Mouse (Mus musculus): Measurements from ENCODE around the gene Hemgn.

- TF ChIP-seq POLR2A (IDR thresholded peaks at IDR 0.05; ENCODE audit: insufficient read depth, low read depth, low read length) (no peak), CTCF (IDR thresholded peaks at IDR 0.05; ENCODE audit: insufficient read depth, low read depth, low read length) (no peak)
Measured at GRCm38 (mm10) chr4:46349530-46349929, 63.8 kb downstream of the Hemgn start.
